Mouse (Mus musculus) ES-E14 (cell line): Measurements from ENCODE around the gene Gm14781. TPM values are rescaled to one million over a fixed set of nuclear protein-coding genes. Genes with fewer than 3 reads are reported as not detected.
"Not testable (repeated sequence)": the region's sequence is repeated elsewhere in the genome, so short reads cannot be mapped to it uniquely, and the experiment has no call there.

Source experiments
- DNase-seq: peaks from one replicate; pipeline ENCODE4 v3.0.0-alpha.2; 2013; ENCODE audit warnings: low read depth, low spot score
- H3K27ac ChIP-seq: 2 replicates; pipeline ENCODE4 v1.5.1; 2012; ENCODE audit warnings: low read depth, mild to moderate bottlenecking, low read length, moderate library complexity, mixed read lengths; ENCODE audit not compliant: poor library complexity, insufficient read depth, severe bottlenecking
- H3K36me3 ChIP-seq: 2 replicates; pipeline ENCODE4 v1.6.1; 2012; ENCODE audit warnings: mild to moderate bottlenecking, low read length, moderate library complexity, mixed read lengths; ENCODE audit not compliant: control insufficient read depth, poor library complexity, insufficient read depth, severe bottlenecking
- H3K4me1 ChIP-seq, 2 experiments: fragments of 150-350 bp in 1 of 2; sonication (generic) in 1 of 2; 2 replicates each; pipeline ENCODE4 v1.6.1; 2012; ENCODE audit warnings: low read length in 2 of 2, mild to moderate bottlenecking in 1 of 2, mixed read lengths in 1 of 2; ENCODE audit not compliant: control insufficient read depth in 2 of 2, insufficient read depth in 2 of 2, poor library complexity in 1 of 2
- H3K4me3 ChIP-seq, 2 experiments: fragments of 150-350 bp in 1 of 2; sonication (generic) in 1 of 2; 2 replicates each; pipeline ENCODE4 v1.5.1; 2012; ENCODE audit warnings: low read length in 2 of 2, low read depth in 1 of 2, mild to moderate bottlenecking in 1 of 2, mixed read lengths in 1 of 2; ENCODE audit not compliant: insufficient read depth in 1 of 2, poor library complexity in 1 of 2, severe bottlenecking in 1 of 2
- H3K9ac ChIP-seq: 2 replicates; pipeline ENCODE4 v1.6.1; 2012; ENCODE audit warnings: low read depth, mild to moderate bottlenecking, low read length, mixed read lengths; ENCODE audit not compliant: poor library complexity, insufficient read depth, severe bottlenecking
- H3K9me3 ChIP-seq: fragments of 150-350 bp; sonication (generic); 2 replicates; pipeline ENCODE4 v1.6.1; 2012; ENCODE audit warnings: low read depth, mild to moderate bottlenecking, low read length; ENCODE audit not compliant: control insufficient read depth, insufficient read depth
- in situ Hi-C, 2 experiments: fragments of 600-800 bp; cut with MboI; formaldehyde crosslinking; loops; one replicate each; pipeline ENCODE4 v1.15.1; 2025; ENCODE audit warnings: low sequenced_read_pairs in 2 of 2, inconsistent platforms in 1 of 2; ENCODE audit not compliant: unreplicated experiment in 2 of 2
- total RNA-seq: library from RNA; depleted of rRNA; stranded (reverse); fragments of 300-350 nt; gene quantifications from 2 replicates; pipeline ENCODE4 v1.2.3, GENCODE M21; 2012; rRNA removed

The Gm14781 gene
- not detected in 2 replicates for total RNA-seq

- H3K4me1 ChIP-seq, in situ Hi-C loops: not testable (repeated sequence)
Observed at GRCm38 (mm10) chrX:91631894-91632293, at the start of gene Gm14781. TSS of gene Gm14781 (plus strand) at chrX:91632194.

GRCm38 (mm10) chrX:91654964-91655575 is 23.1 kb downstream of the Gm14781 start:
- H3K9me3 ChIP-seq, H3K4me1 ChIP-seq, H3K36me3 ChIP-seq, DNase-seq, H3K9ac ChIP-seq, in situ Hi-C loops, H3K27ac ChIP-seq, H3K4me3 ChIP-seq: not testable (repeated sequence)

More at GRCm38 (mm10) chrX:91631894-91632293, at the start of gene Gm14781:
- not testable (repeated sequence) for H3K27ac ChIP-seq, DNase-seq, H3K9me3 ChIP-seq, H3K9ac ChIP-seq, H3K4me3 ChIP-seq, H3K36me3 ChIP-seq

Other genes starting within 250 kb of the Gm14781 start
- gene Gm5072, start 239.7 kb upstream of the Gm14781 start, total RNA-seq = not detected in 2 replicates
- not detected in 2 replicates for gene Gm8914, start 152.1 kb upstream of the Gm14781 start, total RNA-seq
- not detected in 2 replicates for gene 1700084M14Rik, start 56.3 kb upstream of the Gm14781 start, total RNA-seq
- gene Mageb5, start 150.8 kb downstream of the Gm14781 start, total RNA-seq = not detected in 2 replicates